Mouse (Mus musculus): ENCODE results near the gene Barx2. TPM values are rescaled to one million over a fixed set of nuclear protein-coding genes. Genes with fewer than 3 reads are reported as not detected.

Barx2 gene
- total RNA-seq, 1 experiment: 0.18 TPM

GRCm38 (mm10) chr9:31874236-31874635 is 39.0 kb downstream of the Barx2 start:
- H3K36me3 ChIP-seq (ENCODE audit: control insufficient read depth, insufficient read depth, low read length, poor library complexity, severe bottlenecking): no peaks in the 10 kb centered on the region
- no peaks in the 10 kb centered on the region for H3K4me1 ChIP-seq (ENCODE audit: control insufficient read depth in 2 of 2, insufficient read depth in 2 of 2, low read length in 2 of 2, poor library complexity in 1 of 2)
- in situ Hi-C loops (cut with MboI; ENCODE audit: low sequenced_read_pairs in 2 of 2, unreplicated experiment in 2 of 2): no loop called here
- no peaks in the 10 kb centered on the region for H3K9me3 ChIP-seq (ENCODE audit: control insufficient read depth, insufficient read depth, low read depth, low read length)
- DNase-seq (ENCODE audit: low read depth, low spot score): no peak
- H3K27ac ChIP-seq (ENCODE audit: insufficient read depth, low read depth, low read length, poor library complexity, severe bottlenecking): no peak overlapping the region
- TF ChIP-seq ZC3H11A (IDR thresholded peaks at IDR 0.05; ENCODE audit: borderline replicate concordance, low read depth, low read length): no peak
- TF ChIP-seq HCFC1 (IDR thresholded peaks at IDR 0.05; ENCODE audit: borderline replicate concordance, insufficient read depth, low read length): no peak
- TF ChIP-seq ZNF384 (IDR thresholded peaks at IDR 0.05; ENCODE audit: low read depth, low read length): no peak
- TF ChIP-seq MAFK (IDR thresholded peaks at IDR 0.05; ENCODE audit: insufficient read depth, low read depth, low read length): no peak
- TF ChIP-seq CHD2 (IDR thresholded peaks at IDR 0.05; ENCODE audit: low read depth, low read length): no peak
- H3K9ac ChIP-seq (ENCODE audit: insufficient read depth, low read depth, low read length, poor library complexity, severe bottlenecking): no peak overlapping the region
- H3K4me3 ChIP-seq (ENCODE audit: insufficient read depth in 1 of 2, low read depth in 1 of 2, low read length in 2 of 2, poor library complexity in 1 of 2, severe bottlenecking in 1 of 2): no peak overlapping the region

DNA sequence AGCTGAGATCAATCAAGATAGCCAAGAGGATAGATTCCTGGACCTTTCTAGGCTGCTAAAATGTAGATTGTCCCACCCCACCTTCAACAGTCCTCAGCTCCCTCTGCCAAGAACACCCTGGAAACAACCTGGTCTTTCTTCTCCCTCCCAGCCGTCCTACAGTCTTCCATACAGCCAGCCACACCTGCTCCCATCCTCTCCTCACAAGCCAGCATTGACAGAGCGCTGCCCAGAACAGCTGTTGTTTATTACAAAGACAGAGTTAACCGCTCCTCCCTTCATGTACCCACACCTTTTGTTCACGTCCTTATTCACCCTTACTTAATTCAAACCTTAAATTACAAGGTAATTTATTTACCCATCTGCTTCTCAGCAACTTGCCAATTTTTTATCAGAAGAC is 41.9 kb downstream of the Barx2 start:
- in situ Hi-C loops (cut with MboI; ENCODE audit: low sequenced_read_pairs in 2 of 2, unreplicated experiment in 2 of 2): no loop called here
- TF ChIP-seq ZC3H11A (IDR thresholded peaks at IDR 0.05; ENCODE audit: borderline replicate concordance, low read depth, low read length) (no peak), CHD2 (IDR thresholded peaks at IDR 0.05; ENCODE audit: low read depth, low read length) (no peak), HCFC1 (IDR thresholded peaks at IDR 0.05; ENCODE audit: borderline replicate concordance, insufficient read depth, low read length) (no peak), MAFK (IDR thresholded peaks at IDR 0.05; ENCODE audit: insufficient read depth, low read depth, low read length) (no peak), ZNF384 (IDR thresholded peaks at IDR 0.05; ENCODE audit: low read depth, low read length) (no peak)
- H3K27ac ChIP-seq (ENCODE audit: insufficient read depth, low read depth, low read length, poor library complexity, severe bottlenecking): no peak overlapping the region

DNA sequence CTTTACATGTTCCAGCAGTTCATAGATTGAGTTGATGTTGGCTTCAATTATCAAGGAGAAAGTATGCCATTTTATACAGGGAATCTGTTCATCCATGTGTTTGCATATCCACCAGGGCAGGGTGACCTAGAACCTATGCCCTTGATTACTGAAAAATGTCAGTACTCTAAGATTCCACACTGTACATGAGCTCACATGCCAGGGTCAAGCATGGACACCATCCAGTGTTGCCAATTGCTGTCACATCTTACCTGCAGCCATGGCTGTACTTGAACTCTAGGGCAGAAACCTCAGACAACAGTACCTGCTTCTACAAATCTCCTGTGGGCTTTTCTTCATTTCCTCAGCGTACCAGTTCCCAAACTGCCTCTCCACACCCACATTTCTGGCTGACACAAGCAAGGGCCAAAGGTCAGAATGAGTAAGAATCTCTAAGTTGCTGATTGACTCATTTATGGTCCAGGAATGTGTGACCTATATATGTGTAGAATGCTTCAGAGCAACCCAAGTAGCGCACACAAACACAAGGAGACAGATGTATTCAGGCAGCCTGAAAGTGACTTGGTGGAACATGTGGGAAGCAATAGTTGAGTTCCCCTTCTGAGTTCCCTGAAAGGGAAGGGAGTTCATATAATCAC is 44.3 kb downstream of the Barx2 start:
- Histone ChIP-seq H3K4me1 (ENCODE audit: control insufficient read depth in 2 of 2, insufficient read depth in 2 of 2, low read length in 2 of 2, poor library complexity in 1 of 2) (no peaks in the 10 kb centered on the region), H3K36me3 (ENCODE audit: control insufficient read depth, insufficient read depth, low read length, poor library complexity, severe bottlenecking) (no peaks in the 10 kb centered on the region), H3K9me3 (ENCODE audit: control insufficient read depth, insufficient read depth, low read depth, low read length) (no peaks in the 10 kb centered on the region), H3K9ac (ENCODE audit: insufficient read depth, low read depth, low read length, poor library complexity, severe bottlenecking) (no peak overlapping the region), H3K4me3 (ENCODE audit: insufficient read depth in 1 of 2, low read depth in 1 of 2, low read length in 2 of 2, poor library complexity in 1 of 2, severe bottlenecking in 1 of 2) (no peak overlapping the region), H3K27ac (ENCODE audit: insufficient read depth, low read depth, low read length, poor library complexity, severe bottlenecking) (no peak overlapping the region)
- no peak for DNase-seq (ENCODE audit: low read depth, low spot score)
- no peak for TF ChIP-seq HCFC1 (IDR thresholded peaks at IDR 0.05; ENCODE audit: borderline replicate concordance, insufficient read depth, low read length)
- TF ChIP-seq CHD2 (IDR thresholded peaks at IDR 0.05; ENCODE audit: low read depth, low read length): no peak
- no peak for TF ChIP-seq MAFK (IDR thresholded peaks at IDR 0.05; ENCODE audit: insufficient read depth, low read depth, low read length)
- no peak for TF ChIP-seq ZC3H11A (IDR thresholded peaks at IDR 0.05; ENCODE audit: borderline replicate concordance, low read depth, low read length)
- no peak for TF ChIP-seq ZNF384 (IDR thresholded peaks at IDR 0.05; ENCODE audit: low read depth, low read length)
- in situ Hi-C loops (cut with MboI; ENCODE audit: low sequenced_read_pairs in 2 of 2, unreplicated experiment in 2 of 2): no loop called here

More for the DNA sequence above, 41.9 kb downstream of the Barx2 start:
- Histone ChIP-seq H3K4me1 (ENCODE audit: control insufficient read depth in 2 of 2, insufficient read depth in 2 of 2, low read length in 2 of 2, poor library complexity in 1 of 2) (no peaks in the 10 kb centered on the region), H3K36me3 (ENCODE audit: control insufficient read depth, insufficient read depth, low read length, poor library complexity, severe bottlenecking) (no peaks in the 10 kb centered on the region), H3K9ac (ENCODE audit: insufficient read depth, low read depth, low read length, poor library complexity, severe bottlenecking) (no peak overlapping the region), H3K4me3 (ENCODE audit: insufficient read depth in 1 of 2, low read depth in 1 of 2, low read length in 2 of 2, poor library complexity in 1 of 2, severe bottlenecking in 1 of 2) (no peak overlapping the region), H3K9me3 (ENCODE audit: control insufficient read depth, insufficient read depth, low read depth, low read length) (no peaks in the 10 kb centered on the region)
- DNase-seq (ENCODE audit: low read depth, low spot score): no peak

DNA sequence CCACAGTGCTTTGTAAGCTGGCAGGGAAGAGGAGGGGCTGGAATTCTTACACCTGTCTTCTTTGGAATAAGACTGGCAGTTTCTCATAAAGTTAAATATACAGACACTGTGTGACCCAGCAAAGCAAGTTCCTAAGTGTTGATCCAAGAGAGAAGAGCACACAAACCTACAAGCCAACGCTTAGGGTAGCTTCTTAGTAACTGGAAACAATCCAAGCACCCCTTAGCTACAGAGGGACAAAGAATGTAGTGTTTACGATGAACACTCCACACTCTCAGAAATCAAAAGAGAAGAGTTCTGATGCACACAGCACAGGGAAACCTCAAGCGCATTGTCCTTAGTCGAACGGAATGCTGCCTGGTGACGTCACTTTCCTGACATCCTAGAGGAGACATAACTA is 49.4 kb downstream of the Barx2 start:
- Histone ChIP-seq H3K4me3 (ENCODE audit: insufficient read depth in 1 of 2, low read depth in 1 of 2, low read length in 2 of 2, poor library complexity in 1 of 2, severe bottlenecking in 1 of 2) (no peak overlapping the region), H3K27ac (ENCODE audit: insufficient read depth, low read depth, low read length, poor library complexity, severe bottlenecking) (no peak overlapping the region), H3K9ac (ENCODE audit: insufficient read depth, low read depth, low read length, poor library complexity, severe bottlenecking) (no peak overlapping the region), H3K9me3 (ENCODE audit: control insufficient read depth, insufficient read depth, low read depth, low read length) (no peaks in the 10 kb centered on the region), H3K36me3 (ENCODE audit: control insufficient read depth, insufficient read depth, low read length, poor library complexity, severe bottlenecking) (no peaks in the 10 kb centered on the region), H3K4me1 (ENCODE audit: control insufficient read depth in 2 of 2, insufficient read depth in 2 of 2, low read length in 2 of 2, poor library complexity in 1 of 2) (no peaks in the 10 kb centered on the region)
- TF ChIP-seq CHD2 (IDR thresholded peaks at IDR 0.05; ENCODE audit: low read depth, low read length) (no peak), ZNF384 (IDR thresholded peaks at IDR 0.05; ENCODE audit: low read depth, low read length) (no peak), MAFK (IDR thresholded peaks at IDR 0.05; ENCODE audit: insufficient read depth, low read depth, low read length) (no peak), HCFC1 (IDR thresholded peaks at IDR 0.05; ENCODE audit: borderline replicate concordance, insufficient read depth, low read length) (no peak), ZC3H11A (IDR thresholded peaks at IDR 0.05; ENCODE audit: borderline replicate concordance, low read depth, low read length) (no peak)
- in situ Hi-C loops (cut with MboI; ENCODE audit: low sequenced_read_pairs in 2 of 2, unreplicated experiment in 2 of 2): no loop called here
- DNase-seq (ENCODE audit: low read depth, low spot score): no peak
